Mouse (Mus musculus) heart, postnatal 10 days (tissue): Measurements from ENCODE around the gene F11r. TPM values are rescaled to one million over a fixed set of nuclear protein-coding genes. Genes with fewer than 3 reads are reported as not detected.
A peak's percentile ranks its signal among the peaks of the same experiment; 100 is the strongest.

Experiments used
- DNase-seq, 2 experiments: peaks; one replicate each; pipeline ENCODE4 v3.0.0; 2021
- intact Hi-C: fragments of 180-260 bp; cut with DNase I; formaldehyde crosslinking; loops from one replicate; pipeline ENCODE4 v1.15.1; 2025
- total RNA-seq, 2 experiments: library from RNA; stranded (reverse); gene quantifications; 2 replicates each; pipeline ENCODE4 v1.2.3; 2021

Gene F11r
- total RNA-seq, 2 experiments from 2014 or later: 59.4 to 65.1 TPM

DNA sequence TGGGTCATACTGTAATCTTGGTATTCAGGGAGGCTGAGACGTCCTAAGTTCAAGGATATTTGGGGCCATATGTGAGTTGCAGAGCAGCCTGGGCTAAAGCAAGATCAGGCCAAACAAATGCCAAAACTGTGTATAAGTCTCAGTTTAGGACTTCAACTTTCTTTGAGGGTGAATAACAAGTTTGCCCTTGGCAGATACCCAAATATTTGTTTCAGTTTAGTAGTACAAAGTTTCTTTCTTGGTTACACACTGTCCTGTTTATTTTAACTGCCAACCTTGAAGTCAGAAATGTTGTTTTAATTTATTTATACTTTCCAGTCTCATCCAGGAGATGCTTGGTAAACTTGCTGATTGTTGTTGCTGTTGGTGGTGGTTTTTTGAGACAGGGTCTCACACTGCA lies 1.4 kb upstream of the F11r start:
- intact Hi-C loops: no loop called here
- no peak for DNase-seq

DNA sequence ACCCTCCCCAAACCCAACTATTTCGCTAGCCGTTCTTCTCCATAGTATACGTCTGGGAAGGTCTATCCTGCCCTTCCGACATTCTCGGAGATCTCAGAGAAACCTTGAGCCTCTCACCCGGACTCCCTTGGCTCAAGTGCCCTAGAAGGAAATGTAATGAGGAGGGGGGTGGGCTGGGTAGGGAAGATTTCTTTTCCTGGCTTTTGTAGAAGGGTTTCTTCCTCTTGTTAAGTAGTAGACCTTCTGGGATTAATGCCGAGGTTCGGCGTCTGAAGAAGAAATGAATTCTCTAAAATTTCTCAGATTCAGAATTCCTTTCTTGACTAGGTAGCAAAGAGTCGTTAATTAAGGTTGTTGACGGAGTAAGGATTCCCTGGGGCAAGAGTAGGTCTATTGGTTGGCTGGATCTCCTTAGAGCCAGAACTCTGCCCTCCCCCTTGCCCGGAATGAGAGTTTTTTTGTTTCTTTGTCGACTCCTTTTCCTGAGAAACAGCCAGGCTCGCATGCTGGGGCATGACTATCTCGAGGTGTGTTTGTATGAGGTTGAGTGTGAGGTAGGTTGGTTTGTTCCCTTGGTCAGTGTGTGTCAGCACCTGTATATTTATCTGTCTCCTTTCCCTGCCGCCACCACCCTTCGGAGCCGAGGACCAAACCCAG lies 807 bp downstream of the F11r start:
- peak; percentile 35 to 40 for DNase-seq

DNA sequence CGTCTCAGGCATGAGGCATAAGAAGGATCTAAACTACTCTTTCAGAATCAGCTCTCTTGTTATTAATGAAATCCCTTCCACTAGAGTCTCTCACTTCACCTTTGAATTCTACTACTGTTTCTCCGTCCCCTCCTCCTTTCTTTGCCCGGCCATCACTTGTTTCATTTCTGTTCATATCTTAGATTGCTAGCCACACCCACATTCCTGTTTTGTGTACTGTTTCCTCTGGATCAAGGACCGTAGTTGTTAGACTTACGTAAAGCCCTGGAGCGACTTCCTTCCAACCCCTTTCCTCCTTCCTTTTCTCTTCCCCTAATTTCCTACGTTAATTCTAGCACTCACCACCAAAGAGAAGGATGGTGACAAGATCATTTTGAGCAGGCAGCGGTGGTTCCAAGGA lies 1.7 kb downstream of the F11r start:
- intact Hi-C loops: loop anchor here (2.0 kb wide), 1 partner anchor 32 kb away; no protein-coding TSS in a partner anchor
- no peak for DNase-seq

More for the DNA sequence above, 807 bp downstream of the F11r start:
- intact Hi-C loops: loop anchor here (2.0 kb wide), 1 partner anchor 33 kb away; no protein-coding TSS in a partner anchor

DNA sequence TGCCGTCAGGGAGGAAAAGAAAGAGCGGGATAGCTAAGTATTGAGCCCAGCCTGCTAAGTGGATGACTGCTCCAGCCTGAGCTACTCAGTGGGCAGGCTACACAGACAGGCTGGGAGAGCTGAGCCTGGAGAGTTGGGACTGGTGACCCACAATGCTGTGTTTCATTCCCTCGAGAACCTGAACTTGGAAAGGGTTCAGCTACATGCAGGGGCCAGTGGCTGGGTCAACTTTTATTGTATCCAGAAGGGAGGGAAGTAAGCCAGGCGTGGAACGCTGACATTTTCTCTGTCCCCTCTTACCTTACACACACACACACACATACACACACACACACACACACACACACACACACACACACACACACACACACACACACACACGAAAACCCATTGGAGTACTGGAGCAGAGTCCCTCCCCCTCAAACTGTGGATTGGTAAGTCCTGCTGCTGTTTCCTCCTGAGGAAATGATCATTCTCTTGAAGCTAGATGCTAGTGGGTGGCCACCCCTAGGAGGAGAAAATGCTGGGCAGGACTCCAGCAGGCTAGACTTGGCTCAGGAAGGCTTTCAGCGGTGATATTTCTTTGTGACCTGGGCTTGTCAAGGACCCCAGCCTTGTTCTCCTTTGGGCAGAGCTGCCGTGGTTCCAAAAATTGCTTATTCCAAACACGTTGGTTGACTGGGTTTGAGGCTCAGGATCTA lies 2.8 kb downstream of the F11r start:
- intact Hi-C loops: no loop called here
- DNase-seq: peak; percentile 82 to 84

DNA sequence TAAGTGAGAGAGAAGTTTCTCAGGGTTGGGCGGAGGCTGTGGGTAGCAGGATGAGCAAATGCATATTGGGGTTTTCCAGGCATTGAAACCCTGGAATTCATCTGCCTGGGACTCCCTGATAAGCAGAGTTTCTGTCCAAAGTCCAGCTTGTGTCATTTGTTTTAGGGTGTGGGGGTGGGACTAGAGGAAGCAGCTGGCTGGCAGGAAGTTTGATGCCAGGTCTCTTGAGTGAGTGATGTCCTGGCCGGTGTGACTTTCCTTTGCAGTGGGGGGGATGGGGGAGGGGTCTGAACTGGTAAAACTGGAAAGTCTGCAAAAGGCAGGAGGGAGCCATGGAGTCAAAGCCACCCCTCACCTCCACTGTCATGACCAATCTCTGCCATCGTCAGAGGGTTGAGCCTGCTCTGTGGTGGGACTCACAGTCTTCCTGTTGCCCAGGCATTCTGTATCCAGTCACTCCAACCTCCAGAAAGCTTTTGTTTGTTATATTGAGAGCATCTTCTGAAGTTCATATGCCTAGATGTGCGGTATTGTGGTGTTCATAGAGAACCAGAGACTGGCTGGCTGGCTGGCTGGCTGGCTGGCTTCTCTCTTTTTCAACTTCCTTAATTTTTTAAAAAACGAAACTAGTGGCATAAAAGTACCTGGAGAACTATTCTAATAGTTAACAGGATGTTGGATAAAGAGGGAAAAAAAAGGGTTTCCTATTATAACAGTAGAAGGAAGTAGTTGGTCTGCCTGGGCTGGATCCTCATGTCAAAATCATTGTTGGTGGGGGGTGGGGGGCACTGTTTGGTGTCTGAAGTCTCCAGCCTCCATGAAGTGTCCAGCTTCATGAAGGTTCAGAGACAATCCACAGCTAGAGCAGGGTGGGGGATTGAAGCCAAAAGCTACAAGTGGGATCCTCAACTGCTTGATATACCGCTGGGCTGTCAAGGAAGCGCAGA lies 4.4 kb downstream of the F11r start:
- intact Hi-C loops: no loop called here

DNA sequence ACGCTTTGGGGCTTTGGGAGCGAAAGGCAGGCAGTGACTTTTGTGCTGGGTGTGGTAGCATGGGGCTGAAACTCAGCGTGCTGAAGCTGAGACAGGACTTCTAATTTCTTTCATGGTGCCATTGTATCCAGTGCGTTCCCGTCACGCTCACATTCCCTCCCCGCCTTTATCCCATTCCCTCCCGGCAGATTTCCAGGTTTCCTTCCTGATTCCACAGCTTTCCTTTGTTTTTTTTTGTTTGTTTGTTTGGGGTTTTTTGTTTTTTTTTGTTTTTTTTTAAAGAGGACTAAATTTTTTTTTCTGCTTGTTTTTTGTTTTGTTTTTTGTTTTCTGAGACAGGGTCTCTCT lies 5.1 kb downstream of the F11r start:
- no peak for DNase-seq
- intact Hi-C loops: no loop called here

More for the DNA sequence above, 4.4 kb downstream of the F11r start:
- peak in 1 of 2 experiments; percentile 41 for DNase-seq

DNA sequence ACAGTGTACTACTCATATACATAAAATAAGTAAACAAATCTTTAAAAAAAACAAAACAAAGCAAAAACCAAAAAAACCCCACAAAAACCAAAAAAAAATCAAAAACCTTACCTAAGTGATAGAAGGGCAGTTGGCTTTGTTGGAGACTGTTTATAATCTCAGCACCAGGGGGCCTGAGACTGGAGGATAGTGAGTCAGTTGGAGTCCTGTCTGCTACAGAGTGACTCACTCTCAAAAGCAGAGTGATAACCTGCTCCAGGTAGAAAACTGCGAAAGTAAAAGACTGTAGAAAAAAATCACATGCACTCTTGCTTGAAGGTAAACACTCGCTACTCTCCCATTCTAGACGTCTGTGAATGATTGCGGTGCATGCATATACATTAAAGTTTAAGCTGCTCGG lies 7.7 kb downstream of the F11r start:
- intact Hi-C loops: no loop called here
- no peak for DNase-seq

DNA sequence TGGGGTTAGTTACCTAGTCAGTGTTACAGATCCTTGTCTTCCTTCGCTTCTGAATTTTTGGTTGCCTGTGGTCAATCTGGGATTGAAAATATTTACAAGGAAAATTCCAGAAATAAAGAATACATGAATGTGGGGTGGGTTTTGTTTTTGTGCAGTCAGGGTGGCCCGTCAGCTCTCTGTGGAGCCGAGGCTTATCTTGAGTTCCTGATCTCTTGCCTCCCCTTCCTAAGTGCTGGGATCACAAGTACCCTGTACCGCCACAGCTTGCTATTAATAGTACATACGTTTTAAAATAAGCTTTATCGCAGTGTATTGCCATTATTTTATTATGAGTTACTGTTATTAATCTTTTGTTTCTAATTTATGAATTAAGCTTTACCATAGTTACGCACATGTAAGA lies 9.5 kb downstream of the F11r start:
- intact Hi-C loops: no loop called here
- DNase-seq: no peak

DNA sequence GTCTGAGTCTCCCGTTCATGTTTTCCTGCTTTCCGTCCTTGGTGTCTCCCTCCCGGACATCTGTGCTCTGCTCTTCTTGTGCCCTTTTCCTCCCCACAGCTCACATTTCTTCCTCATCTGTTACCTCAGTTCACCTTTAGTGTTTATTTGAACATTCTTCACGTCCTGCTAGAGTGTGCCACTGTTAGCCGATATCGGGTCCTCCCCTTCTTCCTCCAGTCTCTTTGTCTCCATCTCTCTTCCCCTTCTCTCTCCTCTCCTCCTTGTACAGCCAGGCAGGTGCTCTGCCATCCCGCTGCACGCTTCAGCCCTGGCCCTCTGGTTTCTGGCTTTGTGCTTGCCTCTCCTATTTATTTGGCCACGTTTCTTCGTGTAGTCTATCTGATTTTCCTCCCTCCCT lies 10.4 kb downstream of the F11r start:
- DNase-seq: no peak
- intact Hi-C loops: no loop called here

DNA sequence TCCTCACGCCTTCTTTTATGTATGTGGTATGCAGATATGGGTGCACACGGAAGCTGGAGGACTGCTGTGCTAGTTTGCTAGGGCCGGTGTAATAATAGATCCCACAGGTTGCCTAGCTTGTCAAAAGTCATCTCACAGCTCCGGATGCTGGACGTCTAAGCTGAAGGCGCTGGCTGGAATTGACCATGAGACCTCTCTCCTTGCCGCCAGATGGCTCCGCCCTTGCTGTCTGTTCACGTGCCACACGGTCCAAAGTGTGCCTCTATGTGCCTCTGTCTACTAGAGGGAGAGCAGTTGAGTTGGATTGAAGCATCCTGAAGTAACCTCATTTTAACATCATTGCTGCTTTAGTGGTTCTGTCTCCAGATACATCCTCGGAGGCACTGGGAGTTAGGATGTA lies 12.7 kb downstream of the F11r start:
- DNase-seq: no peak
- intact Hi-C loops: no loop called here

DNA sequence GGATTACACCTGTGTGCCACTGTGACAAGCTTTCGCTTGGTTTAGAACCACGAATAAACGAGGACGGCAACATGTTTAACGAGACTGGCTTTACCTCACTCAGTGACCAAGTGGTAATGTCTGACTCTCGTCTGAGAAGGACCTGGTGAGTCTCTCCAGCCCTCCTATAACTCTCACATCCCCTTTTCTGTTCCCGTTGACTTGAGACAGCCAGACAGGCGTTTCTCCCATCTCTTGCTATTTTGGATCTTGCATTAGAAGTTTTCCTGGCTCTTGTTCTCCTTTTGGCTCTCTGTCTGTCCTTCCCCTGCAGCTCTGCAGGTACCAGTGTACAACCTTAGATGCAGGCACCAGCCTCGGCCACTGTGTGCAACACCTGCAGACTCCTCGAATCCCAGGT lies 13.7 kb downstream of the F11r start:
- intact Hi-C loops: no loop called here

DNA sequence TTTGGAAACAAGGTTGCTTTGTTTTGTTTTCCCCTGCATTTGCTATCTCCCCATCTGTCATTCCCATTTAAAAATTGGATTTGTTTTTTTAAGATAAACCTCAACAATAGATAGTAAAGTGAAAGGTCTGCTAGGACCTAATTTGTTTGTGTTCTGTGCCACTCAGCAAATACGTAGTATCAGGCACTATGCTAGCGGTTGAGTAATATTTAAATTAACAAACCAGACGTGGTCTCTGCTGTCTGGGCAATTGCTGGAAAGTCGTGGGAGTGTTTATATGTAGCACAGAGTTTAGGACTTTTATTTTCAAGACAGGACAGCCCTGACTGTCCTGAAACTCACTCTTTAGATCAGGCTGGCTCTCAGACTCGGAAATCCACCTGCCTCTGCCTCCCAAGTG lies 15.2 kb downstream of the F11r start:
- intact Hi-C loops: no loop called here
- no peak for DNase-seq

More for the DNA sequence above, 13.7 kb downstream of the F11r start:
- DNase-seq: no peak

DNA sequence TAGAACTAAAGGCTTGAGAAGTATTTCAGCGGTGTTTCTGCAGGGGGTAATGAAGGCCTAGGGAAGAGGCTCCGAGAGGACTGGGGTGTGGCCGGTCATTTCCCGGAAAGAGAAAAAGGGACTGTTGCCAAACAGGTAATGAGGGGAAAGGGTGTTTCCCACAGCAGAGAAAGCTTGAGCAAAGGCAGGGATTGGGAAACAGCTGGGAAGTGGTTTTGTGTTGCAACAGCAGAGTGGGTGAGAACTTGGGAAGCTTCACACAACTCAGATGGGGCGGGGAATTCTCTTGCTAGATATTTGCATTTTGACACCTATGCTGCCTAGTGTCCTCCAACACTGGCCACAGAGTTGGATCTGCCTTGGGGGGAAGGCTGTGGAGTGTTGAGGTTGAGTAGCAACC lies 15.6 kb downstream of the F11r start:
- intact Hi-C loops: no loop called here
- DNase-seq: peak; percentile 23 to 45

DNA sequence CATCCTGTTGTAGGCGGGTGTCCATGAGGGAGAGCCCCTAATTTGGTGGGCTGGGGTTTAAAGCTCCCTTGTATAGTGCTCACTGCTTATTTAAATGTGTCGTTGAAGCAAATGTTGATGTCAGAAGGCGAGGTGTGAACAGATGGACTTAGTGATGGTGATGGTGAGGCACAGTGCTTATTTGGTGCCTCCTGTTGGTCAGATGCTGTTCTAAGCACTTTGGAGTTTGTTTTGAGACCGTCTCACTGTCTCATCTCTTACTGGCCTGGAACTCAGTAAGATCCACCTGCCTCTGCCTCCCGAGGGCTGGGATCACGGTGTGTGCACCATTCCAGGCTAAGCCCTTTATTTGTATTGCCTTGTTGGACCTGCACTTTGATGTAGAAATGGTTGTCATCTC lies 17.6 kb downstream of the F11r start:
- DNase-seq: no peak
- intact Hi-C loops: no loop called here

DNA sequence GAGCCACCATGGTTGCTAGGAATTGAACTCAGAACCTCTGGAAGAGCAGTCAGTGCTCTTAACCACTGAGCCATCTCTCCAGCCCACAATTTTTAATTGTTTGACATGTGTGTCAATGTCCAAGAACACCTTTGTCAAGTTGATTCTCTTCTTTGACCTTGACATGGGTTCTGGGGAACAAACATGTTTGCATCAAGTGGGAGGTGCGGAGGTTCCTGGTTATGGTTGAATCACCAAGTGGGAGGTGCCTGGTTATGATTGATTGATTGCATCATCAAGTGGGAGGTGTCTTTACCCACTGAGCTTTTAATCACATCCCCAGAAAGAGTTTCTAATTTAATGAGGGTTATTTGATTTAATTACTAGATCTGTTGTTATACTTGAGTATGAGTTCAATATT lies 20.2 kb downstream of the F11r start:
- intact Hi-C loops: no loop called here
- no peak for DNase-seq

DNA sequence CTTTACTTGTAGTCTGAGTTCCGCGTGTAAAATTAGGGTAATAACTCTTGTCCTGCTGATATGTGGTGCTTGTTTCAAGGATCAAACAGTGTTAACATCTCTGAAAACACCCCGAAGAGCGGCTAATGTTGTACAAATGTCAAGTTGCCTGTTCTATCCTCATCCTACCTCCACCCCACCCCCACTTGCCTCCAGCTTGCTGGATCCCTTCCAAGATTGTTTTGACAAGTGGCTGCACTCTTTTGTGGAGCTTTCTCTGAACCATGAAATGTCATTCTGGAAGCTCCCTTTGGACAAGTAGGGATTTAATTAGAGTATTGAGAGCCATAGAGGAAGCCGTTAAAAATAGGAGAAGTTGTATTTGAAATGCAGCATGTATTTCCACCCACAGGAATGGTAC lies 22.5 kb downstream of the F11r start:
- DNase-seq: no peak
- intact Hi-C loops: no loop called here

DNA sequence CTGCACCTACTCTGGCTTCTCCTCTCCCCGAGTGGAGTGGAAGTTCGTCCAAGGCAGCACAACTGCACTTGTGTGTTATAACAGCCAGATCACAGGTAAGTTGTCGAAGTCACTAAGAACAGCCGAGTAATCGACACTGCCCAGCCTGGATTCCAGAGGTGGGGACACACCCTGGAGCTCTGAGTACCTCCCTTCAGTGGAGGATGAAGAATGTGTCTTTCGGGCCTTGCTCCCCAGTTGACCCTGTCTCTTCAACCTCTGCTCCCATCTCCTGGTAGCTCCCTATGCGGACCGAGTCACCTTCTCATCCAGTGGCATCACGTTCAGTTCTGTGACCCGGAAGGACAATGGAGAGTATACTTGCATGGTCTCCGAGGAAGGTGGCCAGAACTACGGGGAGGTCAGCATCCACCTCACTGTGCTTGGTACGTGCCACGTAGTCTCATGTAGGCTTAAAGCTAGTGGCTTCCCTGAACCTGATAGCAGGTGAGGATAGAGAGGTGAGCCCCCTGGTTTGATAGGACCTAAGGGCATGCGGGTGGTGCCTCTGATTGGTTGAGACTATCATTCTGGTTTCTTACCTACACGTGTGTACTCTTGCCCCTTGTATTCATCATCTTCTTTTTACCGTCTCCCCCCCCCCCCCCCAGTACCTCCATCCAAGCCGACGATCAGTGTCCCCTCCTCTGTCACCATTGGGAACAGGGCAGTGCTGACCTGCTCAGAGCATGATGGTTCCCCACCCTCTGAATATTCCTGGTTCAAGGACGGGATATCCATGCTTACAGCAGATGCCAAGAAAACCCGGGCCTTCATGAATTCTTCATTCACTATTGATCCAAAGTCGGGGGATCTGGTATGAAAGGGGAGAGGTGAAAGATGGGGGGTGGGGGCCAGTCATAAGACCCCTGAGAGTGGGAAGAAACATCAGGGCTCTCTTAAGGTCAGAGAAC lies 23.5 kb downstream of the F11r start:
- DNase-seq: no peak
- intact Hi-C loops: no loop called here

DNA sequence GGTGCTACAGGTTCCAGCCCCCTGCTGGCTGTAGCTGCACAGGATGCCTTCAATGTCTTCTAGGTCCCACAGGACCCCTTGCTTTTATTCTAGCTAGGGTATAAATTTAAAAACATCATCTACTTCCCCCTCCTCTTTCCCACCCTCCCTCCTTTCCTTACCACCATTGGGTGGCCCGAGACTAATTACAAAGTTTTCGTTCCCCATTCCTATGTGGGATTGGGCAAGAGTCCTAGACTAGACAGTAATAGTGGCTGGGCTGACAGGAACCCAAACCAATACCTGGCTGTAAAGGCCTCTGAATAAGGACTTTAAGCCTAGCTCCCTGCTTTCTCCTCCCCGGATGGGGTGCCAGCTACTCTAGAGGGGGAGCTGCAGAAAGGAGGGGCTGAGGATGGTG lies 25.8 kb downstream of the F11r start:
- no peak for DNase-seq
- intact Hi-C loops: no loop called here

DNA sequence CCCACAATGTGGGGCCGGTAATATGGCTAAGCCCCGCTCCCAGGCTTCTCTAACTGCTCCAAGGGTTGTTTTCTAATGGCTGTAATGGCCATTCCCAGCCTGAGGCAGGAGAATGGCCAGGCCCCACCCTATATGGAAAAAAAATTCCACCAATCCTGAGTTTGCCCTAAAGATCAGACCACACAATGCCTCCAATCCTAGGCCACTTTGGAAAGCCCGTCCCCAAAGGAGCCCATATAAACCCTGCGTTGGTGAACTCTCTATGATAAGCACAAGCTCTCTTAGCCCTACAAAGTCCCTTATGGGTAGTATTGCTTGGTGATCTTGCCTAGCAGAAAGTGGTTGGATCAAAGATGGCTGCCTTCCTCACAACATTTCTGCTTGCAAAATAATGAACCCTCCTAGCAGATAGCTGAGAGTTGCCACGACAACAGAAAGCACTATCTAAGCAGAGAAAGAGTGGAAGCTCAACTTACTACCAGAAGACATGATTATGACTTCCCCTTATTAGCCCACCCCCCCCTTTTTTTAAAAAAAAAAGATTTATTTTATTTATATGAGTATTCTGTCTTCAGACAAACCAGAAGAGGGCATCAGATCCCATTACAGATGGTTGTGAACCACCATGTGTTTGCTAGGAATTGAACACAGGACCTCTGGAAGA lies 28.5 kb downstream of the F11r start:
- no peak for DNase-seq
- intact Hi-C loops: no loop called here

DNA sequence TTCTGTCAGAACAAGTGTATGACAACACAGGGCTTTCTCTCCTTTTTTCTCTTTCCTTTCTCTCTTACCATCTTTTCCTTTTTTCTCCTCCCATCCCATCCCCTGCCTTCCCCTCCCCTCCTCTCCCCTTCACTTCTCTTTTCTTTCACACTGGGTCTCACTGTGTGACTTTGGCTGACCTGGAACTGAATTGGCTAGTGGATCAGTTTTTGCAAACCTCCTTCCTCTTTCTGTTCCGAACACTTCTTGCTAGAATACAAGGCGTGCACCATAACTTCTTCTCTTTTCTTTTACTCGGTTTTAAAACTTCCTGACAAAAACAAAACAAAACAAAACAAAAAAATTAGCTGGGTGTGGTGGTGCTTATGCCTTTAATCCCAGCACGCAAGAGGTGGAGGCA lies 29.2 kb downstream of the F11r start:
- peak in 1 of 2 experiments; percentile 4 for DNase-seq
- intact Hi-C loops: no loop called here
